Mouse (Mus musculus): ENCODE measurements at regions not wholly inside any gene's neighbourhood (a gene's known extent, or its start where the extent isn't known, plus 50 kb on each side); places are given as distances from the start of the nearest gene placed in this dataset.

- Histone ChIP-seq H3K27me3 (ENCODE audit: control insufficient read depth, insufficient read depth, low read length) (no peaks in the 10 kb centered on the region), H3K36me3 (ENCODE audit: control insufficient read depth, insufficient read depth, low read length) (no peaks in the 10 kb centered on the region), H3K4me3 (replicated peaks; ENCODE audit: low read length) (no peak overlapping the region), H3K27ac (replicated peaks; ENCODE audit: low read depth, low read length) (no peak overlapping the region), H3K4me1 (ENCODE audit: control insufficient read depth, insufficient read depth, low read length) (no peaks in the 10 kb centered on the region), H3K9me3 (ENCODE audit: control insufficient read depth, low read length) (no peaks in the 10 kb centered on the region), H3K4me2 (replicated peaks; ENCODE audit: low read depth, low read length, severe bottlenecking) (no peak overlapping the region), H3K9ac (ENCODE audit: low read depth, low read length, severe bottlenecking) (no peak overlapping the region)
- DNase-seq (ENCODE audit: low spot score) (no peak), ATAC-seq (ENCODE audit: low FRiP score, low read depth) (no peak)
- no peak for TF ChIP-seq POLR2A (IDR thresholded peaks at IDR 0.05; ENCODE audit: borderline replicate concordance, extremely low read depth, insufficient read depth, insufficient read length)
Observed at GRCm38 (mm10) chr10:46331599-46332283, 754.1 kb downstream of the Hace1 start.

GRCm38 (mm10) chr10:46333231-46333630, 755.6 kb downstream of the Hace1 start:
- no peaks in the 10 kb centered on the region for H3K27me3 ChIP-seq (ENCODE audit: control insufficient read depth, insufficient read depth, low read length)
- no peak overlapping the region for H3K4me3 ChIP-seq (replicated peaks; ENCODE audit: low read length)
- no peaks in the 10 kb centered on the region for H3K9me3 ChIP-seq (ENCODE audit: control insufficient read depth, low read length)
- H3K4me1 ChIP-seq (ENCODE audit: control insufficient read depth, insufficient read depth, low read length): no peaks in the 10 kb centered on the region
- ATAC-seq (ENCODE audit: low FRiP score, low read depth): no peak
- no peak for DNase-seq (ENCODE audit: low spot score)
- no peaks in the 10 kb centered on the region for H3K36me3 ChIP-seq (ENCODE audit: control insufficient read depth, insufficient read depth, low read length)
- H3K9ac ChIP-seq (ENCODE audit: low read depth, low read length, severe bottlenecking): no peak overlapping the region
- no peak overlapping the region for H3K4me2 ChIP-seq (replicated peaks; ENCODE audit: low read depth, low read length, severe bottlenecking)
- no peak overlapping the region for H3K27ac ChIP-seq (replicated peaks; ENCODE audit: low read depth, low read length)
- no peak for TF ChIP-seq POLR2A (IDR thresholded peaks at IDR 0.05; ENCODE audit: borderline replicate concordance, extremely low read depth, insufficient read depth, insufficient read length)

GRCm38 (mm10) chr10:46345315-46345714, 767.7 kb downstream of the Hace1 start:
- Histone ChIP-seq H3K4me3 (replicated peaks; ENCODE audit: low read length) (no peak overlapping the region), H3K36me3 (ENCODE audit: control insufficient read depth, insufficient read depth, low read length) (no peaks in the 10 kb centered on the region), H3K27me3 (ENCODE audit: control insufficient read depth, insufficient read depth, low read length) (no peaks in the 10 kb centered on the region), H3K4me2 (replicated peaks; ENCODE audit: low read depth, low read length, severe bottlenecking) (no peak overlapping the region), H3K4me1 (ENCODE audit: control insufficient read depth, insufficient read depth, low read length) (peaks cover 3% of the 10 kb centered on the region; the same call in 1 of the 2 replicates), H3K9me3 (ENCODE audit: control insufficient read depth, low read length) (no peaks in the 10 kb centered on the region), H3K9ac (ENCODE audit: low read depth, low read length, severe bottlenecking) (no peak overlapping the region), H3K27ac (replicated peaks; ENCODE audit: low read depth, low read length) (no peak overlapping the region)
- no peak for ATAC-seq (ENCODE audit: low FRiP score, low read depth)
- no peak for DNase-seq (ENCODE audit: low spot score)
- TF ChIP-seq POLR2A (IDR thresholded peaks at IDR 0.05; ENCODE audit: borderline replicate concordance, extremely low read depth, insufficient read depth, insufficient read length): no peak
- WGBS: 79% methylated on average over 4 of the region's 4 CpGs

- H3K4me2 ChIP-seq (replicated peaks; ENCODE audit: low read depth, low read length, severe bottlenecking): no peak overlapping the region
- H3K4me3 ChIP-seq (replicated peaks; ENCODE audit: low read length): no peak overlapping the region
- no peak overlapping the region for H3K9ac ChIP-seq (ENCODE audit: low read depth, low read length, severe bottlenecking)
- H3K27me3 ChIP-seq (ENCODE audit: control insufficient read depth, insufficient read depth, low read length): no peaks in the 10 kb centered on the region
- H3K36me3 ChIP-seq (ENCODE audit: control insufficient read depth, insufficient read depth, low read length): no peaks in the 10 kb centered on the region
- TF ChIP-seq POLR2A (IDR thresholded peaks at IDR 0.05; ENCODE audit: borderline replicate concordance, extremely low read depth, insufficient read depth, insufficient read length): no peak
- no peaks in the 10 kb centered on the region for H3K9me3 ChIP-seq (ENCODE audit: control insufficient read depth, low read length)
- DNase-seq (ENCODE audit: low spot score) (no peak), ATAC-seq (ENCODE audit: low FRiP score, low read depth) (no peak)
- peaks cover 3% of the 10 kb centered on the region; the same call in 1 of the 2 replicates for H3K4me1 ChIP-seq (ENCODE audit: control insufficient read depth, insufficient read depth, low read length)
- 47% methylated on average over 4 of the region's 4 CpGs for WGBS
- no peak overlapping the region for H3K27ac ChIP-seq (replicated peaks; ENCODE audit: low read depth, low read length)
Observed at GRCm38 (mm10) chr10:46349613-46350012, 772.0 kb downstream of the Hace1 start.

- DNase-seq (ENCODE audit: low spot score): peak; percentile 12
- WGBS: 50% methylated on average over 2 of the region's 2 CpGs
- no peak overlapping the region for H3K27ac ChIP-seq (replicated peaks; ENCODE audit: low read depth, low read length)
- H3K4me2 ChIP-seq (replicated peaks; ENCODE audit: low read depth, low read length, severe bottlenecking): no peak overlapping the region
- no peaks in the 10 kb centered on the region for H3K9me3 ChIP-seq (ENCODE audit: control insufficient read depth, low read length)
- H3K4me1 ChIP-seq (ENCODE audit: control insufficient read depth, insufficient read depth, low read length): peaks cover 3% of the 10 kb centered on the region; the same call in 1 of the 2 replicates
- H3K36me3 ChIP-seq (ENCODE audit: control insufficient read depth, insufficient read depth, low read length): no peaks in the 10 kb centered on the region
- no peaks in the 10 kb centered on the region for H3K27me3 ChIP-seq (ENCODE audit: control insufficient read depth, insufficient read depth, low read length)
- no peak for TF ChIP-seq POLR2A (IDR thresholded peaks at IDR 0.05; ENCODE audit: borderline replicate concordance, extremely low read depth, insufficient read depth, insufficient read length)
- no peak overlapping the region for H3K4me3 ChIP-seq (replicated peaks; ENCODE audit: low read length)
- no peak for ATAC-seq (ENCODE audit: low FRiP score, low read depth)
- no peak overlapping the region for H3K9ac ChIP-seq (ENCODE audit: low read depth, low read length, severe bottlenecking)
Observed at GRCm38 (mm10) chr10:46350196-46350595, 772.6 kb downstream of the Hace1 start.
